Mouse (Mus musculus): ENCODE measurements around the gene Olfr101.

The Olfr101 gene

DNA sequence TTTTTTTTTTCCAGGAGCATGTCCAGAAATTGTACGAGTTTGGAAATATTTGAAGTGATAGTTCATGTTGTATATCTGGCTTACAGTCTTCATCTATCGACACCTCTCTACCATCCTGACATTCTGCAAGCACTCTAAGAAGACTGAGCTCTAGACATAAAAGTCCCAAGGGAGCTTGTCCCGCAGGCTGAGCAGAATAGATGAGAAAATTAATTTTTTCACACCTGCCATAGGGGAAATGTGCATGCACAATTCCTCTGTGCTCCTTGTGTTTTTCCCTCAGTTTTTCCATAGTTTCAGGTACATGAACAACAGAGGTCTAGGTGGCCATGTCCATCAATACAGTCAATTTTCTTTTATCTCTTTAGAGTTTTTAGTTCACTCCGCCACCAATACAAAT, at the start of gene Olfr101:
Olfr101 (minus strand) TSS at position 101 of the 400 bp plus-strand sequence.
- DNase-seq (ENCODE audit: extremely low spot score, low spot score) = no peak

DNA sequence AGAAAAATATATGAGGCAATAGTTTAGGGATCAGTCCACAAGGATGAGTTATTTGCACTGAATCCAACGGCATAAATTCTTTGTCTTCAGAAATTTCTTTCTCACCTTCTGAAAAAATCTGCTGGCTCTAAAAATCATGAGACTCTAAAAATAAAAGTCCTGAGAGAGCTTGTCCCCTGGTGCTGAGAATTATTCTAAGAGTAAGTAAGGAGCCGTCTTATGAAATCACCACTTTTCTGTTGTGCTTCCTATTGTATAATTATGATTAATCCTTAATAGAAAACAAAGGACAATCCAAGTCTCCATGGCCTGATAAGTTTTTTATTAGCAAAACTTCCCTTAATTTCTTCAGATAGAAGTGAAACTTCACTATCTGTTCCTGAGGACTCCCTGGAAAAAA, 35.5 kb upstream of the Olfr101 start, which contains the start of gene Olfr103:
Olfr103 (minus strand) TSS at position 101 of the 400 bp plus-strand sequence.
- DNase-seq (ENCODE audit: extremely low spot score, low spot score) = no peak

DNA sequence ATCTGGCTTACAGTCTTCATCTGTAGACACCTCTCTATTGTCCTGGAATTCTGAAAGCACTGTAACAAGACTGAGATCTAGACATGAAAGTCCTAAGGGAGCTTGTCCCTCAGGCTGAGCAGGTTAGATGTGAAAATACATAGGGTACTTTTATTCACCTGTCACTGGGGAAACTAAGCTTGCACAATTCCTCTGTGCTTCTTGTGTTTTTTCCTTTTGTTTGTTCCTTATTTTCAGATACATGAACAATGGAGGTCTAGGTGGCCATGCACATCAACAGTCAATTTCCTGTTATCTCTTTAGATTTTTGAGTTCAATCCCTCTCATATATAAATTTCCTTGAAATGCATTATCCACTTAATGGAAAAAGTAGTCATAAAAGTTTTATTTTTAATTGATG, 12.8 kb upstream of the Olfr101 start, which contains the start of gene Olfr102:
Olfr102 (minus strand) TSS at position 101 of the 400 bp plus-strand sequence.
- no peak for DNase-seq (ENCODE audit: extremely low spot score, low spot score)

DNA sequence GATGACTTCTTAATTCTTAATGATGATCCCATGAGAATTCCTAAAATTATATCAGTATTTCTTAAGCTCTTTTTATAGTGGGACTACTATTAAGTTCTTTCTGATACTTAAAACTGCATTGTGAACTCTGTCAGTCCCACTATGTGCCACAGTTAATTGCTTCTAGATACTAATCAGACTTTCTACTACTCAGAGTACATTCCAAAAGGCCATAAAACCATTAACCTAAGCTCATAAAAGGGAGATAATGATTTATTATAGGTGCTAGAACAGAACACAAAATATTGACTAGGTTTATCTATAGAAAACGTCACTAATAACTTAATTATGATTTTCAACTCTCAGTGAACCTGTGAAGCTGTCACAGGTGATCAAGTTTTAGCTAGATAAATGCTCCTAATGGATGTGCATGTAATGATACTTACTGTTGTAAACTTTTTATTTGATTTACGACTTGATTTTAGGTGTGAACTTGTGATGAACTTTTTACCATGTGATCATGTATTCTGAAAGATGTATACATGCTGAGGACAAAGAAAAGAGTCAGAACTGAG, 6.1 kb upstream of the Olfr101 start:
- DNase-seq (ENCODE audit: extremely low spot score, low spot score) = no peak

DNA sequence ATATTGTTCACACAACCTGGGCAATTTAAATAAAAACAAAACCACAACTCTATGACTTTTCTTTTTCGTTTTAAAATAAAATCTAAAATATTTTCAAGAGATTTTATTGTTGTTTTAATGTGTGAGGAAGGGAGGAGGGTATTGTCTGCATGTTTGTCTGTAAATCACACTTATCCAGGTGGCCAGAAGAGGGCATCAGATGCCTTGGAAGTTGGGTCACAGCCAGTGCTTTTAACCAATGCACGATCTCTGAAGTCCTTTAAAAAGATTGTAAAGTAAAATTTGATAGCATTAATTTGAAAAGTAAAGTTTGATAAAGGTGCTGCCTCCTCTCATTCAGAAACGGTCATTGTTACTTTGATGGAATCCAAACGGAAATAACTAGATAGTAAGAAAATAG, 4.4 kb upstream of the Olfr101 start:
- DNase-seq (ENCODE audit: extremely low spot score, low spot score) = no peak

DNA sequence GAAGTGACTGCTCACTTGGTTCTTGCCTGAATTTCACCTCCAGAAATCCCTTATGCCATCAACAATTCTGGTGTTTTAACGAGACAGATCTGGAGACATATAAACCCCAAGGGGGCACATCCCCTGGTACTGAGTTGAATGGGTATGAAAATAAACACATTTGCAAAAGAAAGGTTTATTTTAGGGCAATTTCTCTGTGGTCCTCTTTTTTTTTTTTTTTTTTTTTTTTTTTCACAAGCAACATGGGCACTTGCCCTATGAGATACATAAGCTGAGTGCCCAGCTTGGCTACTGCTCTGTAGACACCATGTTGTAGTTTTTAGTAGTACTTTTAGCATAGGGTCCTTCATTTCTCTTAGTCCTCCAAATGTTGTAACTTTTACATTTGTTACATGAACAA, 20.8 kb downstream of the Olfr101 start, which contains the start of gene Olfr99:
Olfr99 (minus strand) TSS at position 101 of the 400 bp plus-strand sequence.
- no peak for DNase-seq (ENCODE audit: extremely low spot score, low spot score)

DNA sequence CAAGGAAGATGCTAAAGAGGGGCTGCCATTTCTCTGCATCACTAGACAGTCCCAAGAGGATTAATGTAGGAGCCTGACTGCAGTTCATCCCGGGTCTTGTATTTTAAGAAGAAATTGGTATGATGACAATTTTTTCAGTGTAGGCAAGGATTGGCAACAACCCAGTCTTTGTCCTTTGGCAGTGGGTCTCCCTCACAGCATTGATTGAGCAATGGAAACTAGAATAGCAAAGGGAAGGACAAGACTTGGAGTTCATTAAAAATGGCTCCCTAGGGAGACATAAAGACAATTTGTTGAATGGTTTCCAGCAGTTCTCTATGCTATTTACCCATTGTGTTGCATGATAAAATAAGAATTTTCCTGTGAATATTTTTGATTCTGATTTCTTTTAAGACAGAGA, 23.8 kb downstream of the Olfr101 start:
- DNase-seq (ENCODE audit: extremely low spot score, low spot score) = no peak

DNA sequence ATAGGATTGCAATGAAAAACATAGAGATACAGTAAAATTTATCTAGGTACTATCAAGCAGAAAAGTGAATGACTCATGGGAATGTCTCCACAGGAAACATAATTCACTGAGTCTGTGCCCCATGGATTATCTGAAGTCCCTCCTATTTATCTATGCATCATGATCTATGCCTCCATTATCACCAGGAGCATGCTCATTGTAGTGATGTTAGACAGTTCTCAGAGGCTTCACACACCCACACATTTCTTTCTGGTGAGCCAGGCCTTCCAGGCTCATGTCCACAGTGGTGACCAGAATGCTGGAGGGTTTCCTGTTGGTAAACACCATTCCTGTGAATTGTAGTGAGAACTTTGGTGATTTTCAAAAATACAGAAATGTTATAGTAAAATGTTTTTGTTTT, 27.5 kb downstream of the Olfr101 start:
- no peak for DNase-seq (ENCODE audit: extremely low spot score, low spot score)

DNA sequence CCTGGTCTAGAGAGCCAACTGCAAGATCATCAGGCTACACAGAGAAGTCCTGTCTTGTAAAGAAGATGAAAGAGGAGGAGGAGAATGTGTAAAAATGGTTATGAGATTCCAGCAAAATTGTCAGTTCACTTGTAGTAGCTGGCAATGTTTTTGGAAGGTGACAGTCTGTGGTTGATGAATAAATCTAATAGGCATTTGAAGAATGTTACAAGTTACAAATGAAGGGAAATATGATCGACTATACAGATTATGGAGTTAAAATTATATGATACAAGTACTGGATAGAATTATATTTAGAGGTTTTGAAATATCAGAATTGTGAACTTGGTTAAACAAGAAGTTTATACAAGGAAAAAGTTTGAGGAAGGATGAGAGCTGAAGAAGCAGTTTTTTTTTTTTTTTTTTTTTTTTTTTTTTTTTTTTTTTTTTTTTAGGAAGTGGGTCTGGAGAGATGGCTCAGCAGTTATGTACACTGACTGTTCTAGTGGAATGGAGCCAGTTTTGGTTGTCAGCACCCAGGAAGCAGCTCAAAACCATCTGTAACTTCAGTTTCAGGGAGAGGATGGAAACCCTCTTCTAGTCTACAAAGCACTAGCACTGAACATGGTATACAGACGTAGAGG, 28.4 kb downstream of the Olfr101 start:
- DNase-seq (ENCODE audit: extremely low spot score, low spot score) = no peak

DNA sequence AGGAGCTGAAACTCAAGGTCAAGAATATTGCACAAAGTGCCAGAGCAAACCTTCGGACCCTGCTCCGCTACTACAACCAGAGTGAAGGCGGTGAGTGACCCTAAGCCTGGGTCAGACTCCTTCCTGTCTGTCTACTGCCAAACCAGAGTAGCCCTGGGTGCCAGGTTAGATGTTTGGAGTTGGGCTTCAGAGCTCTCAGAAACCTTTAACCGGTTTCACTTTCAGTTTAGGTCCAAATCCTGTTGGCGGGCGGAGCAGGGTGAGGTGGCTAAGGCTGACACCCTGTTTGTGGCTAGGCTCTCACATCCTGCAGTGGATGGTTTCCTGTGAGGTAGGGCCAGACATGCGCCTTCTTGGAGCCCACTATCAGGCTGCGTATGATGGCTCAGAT, 33.4 kb downstream of the Olfr101 start:
- DNase-seq (ENCODE audit: extremely low spot score, low spot score) = peak; percentile 14

DNA sequence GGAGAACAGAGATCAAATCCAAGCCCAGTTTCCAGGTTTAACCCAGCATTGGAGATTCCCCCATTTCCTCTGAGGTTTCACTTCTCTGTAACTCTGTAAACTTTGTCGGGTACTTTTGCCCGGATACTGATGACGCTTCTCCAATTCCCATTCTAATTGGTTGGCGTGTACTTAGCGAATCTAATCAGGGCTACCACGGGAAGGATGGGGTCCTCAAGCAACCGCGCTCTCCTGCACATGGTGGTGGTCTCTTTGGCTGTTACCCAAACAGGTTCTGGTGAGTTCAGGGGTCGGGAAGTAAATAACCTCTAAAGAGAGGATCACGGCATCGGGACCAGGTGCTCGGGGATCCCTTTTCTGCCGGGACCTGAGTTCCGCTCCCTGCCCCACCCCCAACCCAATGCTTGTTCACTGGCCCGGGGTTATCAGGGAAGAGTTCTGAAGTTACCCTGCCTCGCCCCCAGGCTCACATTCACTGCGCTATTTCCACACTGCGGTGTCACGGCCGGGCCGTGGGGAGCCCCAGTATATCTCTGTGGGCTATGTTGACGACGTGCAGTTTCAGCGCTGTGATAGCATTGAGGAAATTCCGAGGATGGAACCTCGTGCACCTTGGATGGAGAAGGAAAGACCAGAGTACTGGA, 33.9 kb downstream of the Olfr101 start, which contains the start of gene H2-M3:
H2-M3 (plus strand) TSS at position 163 of the 644 bp plus-strand sequence.
- peak; percentile 87 for DNase-seq (ENCODE audit: extremely low spot score, low spot score)

DNA sequence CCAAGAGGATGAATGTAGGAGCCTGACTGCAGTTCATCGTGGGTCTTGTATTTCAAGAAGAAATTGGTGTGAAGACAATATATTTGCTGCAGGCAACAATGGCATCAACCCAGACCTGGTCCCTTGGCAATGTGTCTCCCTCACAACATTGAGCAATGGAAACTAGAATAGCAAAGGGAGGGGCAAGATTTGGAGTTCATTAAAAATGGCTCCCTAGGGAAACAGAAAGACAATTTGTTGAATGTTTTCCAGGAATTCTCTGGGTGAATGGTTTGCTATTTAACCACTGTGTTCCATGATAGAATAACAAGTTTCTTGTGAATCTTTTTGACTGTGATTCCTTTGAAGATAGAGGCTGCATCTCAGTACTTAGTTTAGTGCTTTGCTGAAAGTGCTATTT, 40.5 kb downstream of the Olfr101 start, which contains the start of gene Olfr98:
Olfr98 (minus strand) TSS at position 124 of the 400 bp plus-strand sequence.
- DNase-seq (ENCODE audit: extremely low spot score, low spot score) = no peak

DNA sequence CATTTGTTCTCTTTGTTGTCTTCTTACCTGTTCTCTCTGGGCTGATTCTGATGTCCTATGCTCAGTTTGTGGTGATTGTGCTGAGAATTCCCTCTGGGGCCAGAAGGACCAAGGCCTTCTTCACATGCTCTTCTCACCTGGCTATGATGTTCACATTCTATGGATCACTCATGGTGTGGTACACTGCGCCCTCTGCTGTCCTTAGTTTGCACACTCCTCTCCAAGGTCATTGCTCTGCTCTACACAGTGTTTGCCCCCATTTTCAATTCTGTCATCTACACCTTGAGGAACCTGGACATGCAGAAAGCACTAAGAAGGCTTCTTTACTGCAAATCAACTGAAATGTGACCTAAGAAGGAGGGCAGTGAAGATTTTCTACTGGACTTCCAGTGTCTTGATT, 53.6 kb downstream of the Olfr101 start:
- no peak for DNase-seq (ENCODE audit: extremely low spot score, low spot score)

DNA sequence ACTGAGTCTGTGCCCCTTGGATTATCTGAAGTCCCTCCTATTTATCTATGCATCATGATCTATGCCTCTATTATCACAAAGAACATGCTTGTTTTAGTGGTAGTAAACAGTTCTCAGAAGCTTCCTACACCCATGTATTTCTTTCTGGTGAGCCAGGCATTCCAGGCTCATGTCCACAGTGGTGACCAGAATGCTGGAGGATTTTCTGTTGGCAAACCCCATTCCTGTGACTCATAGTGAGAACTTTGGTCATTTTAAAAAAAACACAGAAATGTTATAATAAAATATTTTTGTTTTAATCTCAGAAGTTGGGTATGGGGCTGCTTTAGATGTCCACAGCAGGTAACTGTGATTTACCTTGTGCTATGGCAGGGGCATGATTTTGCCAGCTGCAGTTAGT, 54.7 kb downstream of the Olfr101 start:
- no peak for DNase-seq (ENCODE audit: extremely low spot score, low spot score)

Data from neural tube, embryonic 10.5 days (tissue).